Mouse (Mus musculus): ENCODE results near the gene Etv6. TPM values are rescaled to one million over a fixed set of nuclear protein-coding genes. Genes with fewer than 3 reads are reported as not detected.
"Not testable (repeated sequence)": the region's sequence is repeated elsewhere in the genome, so short reads cannot be mapped to it uniquely, and the experiment has no call there.

The Etv6 gene
- polyA plus RNA-seq (2015; fragmentation: Nextera tagmentation; extraction: Ambion mirVana) = 10.4 and 13.9 TPM in 2 replicates

- peak within 1 kb of the TSS; percentile 93 for H3K4me3 ChIP-seq (replicated peaks; ENCODE audit: low read length)
- no peaks in the 10 kb centered on the region for H3K36me3 ChIP-seq (ENCODE audit: control insufficient read depth, insufficient read depth, low read length)
- peaks cover 34% of the 10 kb centered on the region for H3K4me1 ChIP-seq (ENCODE audit: control insufficient read depth, insufficient read depth, low read length)
- peak within 1 kb of the TSS; percentile 66 for H3K4me2 ChIP-seq (ENCODE audit: low read depth, low read length)
- peak; percentile 81 for ATAC-seq (ENCODE audit: insufficient read depth, low FRiP score)
- no peaks in the 10 kb centered on the region for H3K9me3 ChIP-seq (replicated peaks; ENCODE audit: control insufficient read depth, low read length)
- peak within 1 kb of the TSS; percentile 100 for H3K27ac ChIP-seq (ENCODE audit: low read length)
- no peaks in the 10 kb centered on the region for H3K27me3 ChIP-seq (ENCODE audit: control insufficient read depth, insufficient read depth, low read length)
- H3K9ac ChIP-seq (ENCODE audit: low read length) = peak within 1 kb of the TSS; percentile 99
- under 1% methylated on average over 69 of the region's 78 CpGs for WGBS
These were observed at the start of gene Etv6 for GRCm38 (mm10) chr6:134035490-134036405. Etv6 (plus strand) TSS chr6:134035700.

- no peak overlapping the region for H3K4me2 ChIP-seq (ENCODE audit: low read depth, low read length)
- 73% methylated on average over 2 of the region's 2 CpGs for WGBS
- H3K4me1 ChIP-seq (ENCODE audit: control insufficient read depth, insufficient read depth, low read length) = no peaks in the 10 kb centered on the region
These were observed 49.3 kb upstream of the Etv6 start for GRCm38 (mm10) chr6:133986161-133986560.

GRCm38 (mm10) chr6:133987068-133987591 lies 48.4 kb upstream of the Etv6 start:
- Histone ChIP-seq H3K4me3 (replicated peaks; ENCODE audit: low read length) (no peak overlapping the region), H3K9ac (ENCODE audit: low read length) (no peak overlapping the region), H3K27me3 (ENCODE audit: control insufficient read depth, insufficient read depth, low read length) (no peaks in the 10 kb centered on the region), H3K9me3 (replicated peaks; ENCODE audit: control insufficient read depth, low read length) (no peaks in the 10 kb centered on the region), H3K27ac (ENCODE audit: low read length) (no peak overlapping the region), H3K36me3 (ENCODE audit: control insufficient read depth, insufficient read depth, low read length) (no peaks in the 10 kb centered on the region), H3K4me1 (ENCODE audit: control insufficient read depth, insufficient read depth, low read length) (no peaks in the 10 kb centered on the region), H3K4me2 (ENCODE audit: low read depth, low read length) (no peak overlapping the region)
- 61% methylated on average over 2 of the region's 2 CpGs for WGBS
- no peak for ATAC-seq (ENCODE audit: insufficient read depth, low FRiP score)

More at GRCm38 (mm10) chr6:133986161-133986560, 49.3 kb upstream of the Etv6 start:
- Histone ChIP-seq H3K4me3 (replicated peaks; ENCODE audit: low read length) (no peak overlapping the region), H3K27ac (ENCODE audit: low read length) (no peak overlapping the region), H3K9me3 (replicated peaks; ENCODE audit: control insufficient read depth, low read length) (no peaks in the 10 kb centered on the region), H3K9ac (ENCODE audit: low read length) (no peak overlapping the region), H3K36me3 (ENCODE audit: control insufficient read depth, insufficient read depth, low read length) (no peaks in the 10 kb centered on the region), H3K27me3 (ENCODE audit: control insufficient read depth, insufficient read depth, low read length) (no peaks in the 10 kb centered on the region)
- no peak for ATAC-seq (ENCODE audit: insufficient read depth, low FRiP score)

- H3K4me1 ChIP-seq (ENCODE audit: control insufficient read depth, insufficient read depth, low read length) = no peaks in the 10 kb centered on the region
- H3K4me3 ChIP-seq (replicated peaks; ENCODE audit: low read length) = no peak overlapping the region
- no peak overlapping the region for H3K4me2 ChIP-seq (ENCODE audit: low read depth, low read length)
- H3K36me3 ChIP-seq (ENCODE audit: control insufficient read depth, insufficient read depth, low read length) = no peaks in the 10 kb centered on the region
- no peaks in the 10 kb centered on the region for H3K9me3 ChIP-seq (replicated peaks; ENCODE audit: control insufficient read depth, low read length)
- H3K9ac ChIP-seq (ENCODE audit: low read length) = no peak overlapping the region
- no peaks in the 10 kb centered on the region for H3K27me3 ChIP-seq (ENCODE audit: control insufficient read depth, insufficient read depth, low read length)
- ATAC-seq (ENCODE audit: insufficient read depth, low FRiP score) = no peak
- WGBS = 48% methylated on average over 9 of the region's 9 CpGs
- no peak overlapping the region for H3K27ac ChIP-seq (ENCODE audit: low read length)
These were observed 47.5 kb upstream of the Etv6 start for GRCm38 (mm10) chr6:133988011-133988410.

- no peak overlapping the region for H3K27ac ChIP-seq (ENCODE audit: low read length)
- H3K4me3 ChIP-seq (replicated peaks; ENCODE audit: low read length) = no peak overlapping the region
- H3K9me3 ChIP-seq (replicated peaks; ENCODE audit: control insufficient read depth, low read length) = no peaks in the 10 kb centered on the region
- ATAC-seq (ENCODE audit: insufficient read depth, low FRiP score) = no peak
- no peak overlapping the region for H3K9ac ChIP-seq (ENCODE audit: low read length)
- no peak overlapping the region for H3K4me2 ChIP-seq (ENCODE audit: low read depth, low read length)
- H3K36me3 ChIP-seq (ENCODE audit: control insufficient read depth, insufficient read depth, low read length) = no peaks in the 10 kb centered on the region
- no peaks in the 10 kb centered on the region for H3K4me1 ChIP-seq (ENCODE audit: control insufficient read depth, insufficient read depth, low read length)
- no peaks in the 10 kb centered on the region for H3K27me3 ChIP-seq (ENCODE audit: control insufficient read depth, insufficient read depth, low read length)
- WGBS = 81% methylated on average over 2 of the region's 2 CpGs
These were observed 38.0 kb upstream of the Etv6 start for GRCm38 (mm10) chr6:133997461-133997860.

- no peak overlapping the region for H3K4me2 ChIP-seq (ENCODE audit: low read depth, low read length)
- no peak overlapping the region for H3K4me3 ChIP-seq (replicated peaks; ENCODE audit: low read length)
- H3K36me3 ChIP-seq (ENCODE audit: control insufficient read depth, insufficient read depth, low read length) = no peaks in the 10 kb centered on the region
- H3K27ac ChIP-seq (ENCODE audit: low read length) = no peak overlapping the region
- H3K9me3 ChIP-seq (replicated peaks; ENCODE audit: control insufficient read depth, low read length) = no peaks in the 10 kb centered on the region
- ATAC-seq (ENCODE audit: insufficient read depth, low FRiP score) = no peak
- H3K4me1 ChIP-seq (ENCODE audit: control insufficient read depth, insufficient read depth, low read length) = no peaks in the 10 kb centered on the region
- H3K9ac ChIP-seq (ENCODE audit: low read length) = no peak overlapping the region
- H3K27me3 ChIP-seq (ENCODE audit: control insufficient read depth, insufficient read depth, low read length) = no peaks in the 10 kb centered on the region
- 47% methylated on average over 2 of the region's 2 CpGs for WGBS
These were observed 37.6 kb upstream of the Etv6 start for GRCm38 (mm10) chr6:133997935-133998334.

GRCm38 (mm10) chr6:134014488-134015110 lies 20.9 kb upstream of the Etv6 start:
- not testable (repeated sequence) for H3K27me3 ChIP-seq (ENCODE audit: control insufficient read depth, insufficient read depth, low read length); ATAC-seq (ENCODE audit: insufficient read depth, low FRiP score); H3K4me1 ChIP-seq (ENCODE audit: control insufficient read depth, insufficient read depth, low read length); H3K4me3 ChIP-seq (replicated peaks; ENCODE audit: low read length); H3K36me3 ChIP-seq (ENCODE audit: control insufficient read depth, insufficient read depth, low read length); H3K4me2 ChIP-seq (ENCODE audit: low read depth, low read length); H3K27ac ChIP-seq (ENCODE audit: low read length); H3K9ac ChIP-seq (ENCODE audit: low read length); H3K9me3 ChIP-seq (replicated peaks; ENCODE audit: control insufficient read depth, low read length)
- 57% methylated on average over 4 of the region's 12 CpGs for WGBS

GRCm38 (mm10) chr6:134018807-134019206 lies 16.7 kb upstream of the Etv6 start:
- no peaks in the 10 kb centered on the region for H3K4me1 ChIP-seq (ENCODE audit: control insufficient read depth, insufficient read depth, low read length)
- no peak overlapping the region for H3K4me3 ChIP-seq (replicated peaks; ENCODE audit: low read length)
- no peak overlapping the region for H3K4me2 ChIP-seq (ENCODE audit: low read depth, low read length)
- no peak overlapping the region for H3K9ac ChIP-seq (ENCODE audit: low read length)
- WGBS = 92% methylated on average over 1 of the region's 1 CpGs
- no peaks in the 10 kb centered on the region for H3K9me3 ChIP-seq (replicated peaks; ENCODE audit: control insufficient read depth, low read length)
- H3K27me3 ChIP-seq (ENCODE audit: control insufficient read depth, insufficient read depth, low read length) = no peaks in the 10 kb centered on the region
- no peaks in the 10 kb centered on the region for H3K36me3 ChIP-seq (ENCODE audit: control insufficient read depth, insufficient read depth, low read length)
- no peak overlapping the region for H3K27ac ChIP-seq (ENCODE audit: low read length)
- ATAC-seq (ENCODE audit: insufficient read depth, low FRiP score) = no peak

- H3K36me3 ChIP-seq (ENCODE audit: control insufficient read depth, insufficient read depth, low read length) = no peaks in the 10 kb centered on the region
- no peak overlapping the region for H3K4me2 ChIP-seq (ENCODE audit: low read depth, low read length)
- no peaks in the 10 kb centered on the region for H3K4me1 ChIP-seq (ENCODE audit: control insufficient read depth, insufficient read depth, low read length)
- H3K9ac ChIP-seq (ENCODE audit: low read length) = no peak overlapping the region
- H3K4me3 ChIP-seq (replicated peaks; ENCODE audit: low read length) = no peak overlapping the region
- WGBS = 86% methylated on average over 6 of the region's 6 CpGs
- no peaks in the 10 kb centered on the region for H3K27me3 ChIP-seq (ENCODE audit: control insufficient read depth, insufficient read depth, low read length)
- no peaks in the 10 kb centered on the region for H3K9me3 ChIP-seq (replicated peaks; ENCODE audit: control insufficient read depth, low read length)
- no peak overlapping the region for H3K27ac ChIP-seq (ENCODE audit: low read length)
- ATAC-seq (ENCODE audit: insufficient read depth, low FRiP score) = no peak
These were observed 14.7 kb upstream of the Etv6 start for GRCm38 (mm10) chr6:134020821-134021220.
